Mouse (Mus musculus): Measurements from ENCODE around the gene Trmt10a. TPM values are rescaled to one million over a fixed set of nuclear protein-coding genes. Genes with fewer than 3 reads are reported as not detected.
A peak's percentile ranks its signal among the peaks of the same experiment; 100 is the strongest.

Trmt10a gene
- total and polyA plus RNA-seq, 3 experiments: 9.7 to 18.1 TPM; not detected in 1

GRCm38 (mm10) chr3:138197973-138198721 lies 54.9 kb downstream of the Trmt10a start (continued):
- TF ChIP-seq ZMIZ1 (IDR thresholded peaks at IDR 0.05; ENCODE audit: low read depth, low read length) (no peak), GABPA (IDR thresholded peaks at IDR 0.05; ENCODE audit: low read depth, low read length) (no peak), MEF2A (IDR thresholded peaks at IDR 0.05; ENCODE audit: extremely low read depth, insufficient replicate concordance, low read depth, low read length, poor library complexity, severe bottlenecking) (no peak), TBP (IDR thresholded peaks at IDR 0.05; ENCODE audit: low read depth, low read length) (no peak), NRF1 (IDR thresholded peaks at IDR 0.05; ENCODE audit: insufficient read depth, low read depth, low read length, poor library complexity, severe bottlenecking) (peak; percentile 38; the same call in 1 of the 2 replicates), RCOR1 (IDR thresholded peaks at IDR 0.05; ENCODE audit: low read depth, low read length) (no peak), KAT2A (conservative IDR thresholded peaks at IDR 0.05; ENCODE audit: low read depth, low read length) (no peak), ZKSCAN1 (IDR thresholded peaks at IDR 0.05; ENCODE audit: low read depth, low read length) (no peak), CTCF (IDR thresholded peaks at IDR 0.05 in 2 of 3, conservative IDR thresholded peaks at IDR 0.05 in 1 of 3; ENCODE audit: control insufficient read depth in 1 of 3, insufficient read depth in 1 of 3, low read depth in 2 of 3, low read length in 3 of 3, poor library complexity in 1 of 3, severe bottlenecking in 1 of 3) (peak; percentile 79 to 95 (median 88)), MAZ (IDR thresholded peaks at IDR 0.05; ENCODE audit: low read depth, low read length) (no peak), GATA1 (IDR thresholded peaks at IDR 0.05; ENCODE audit: low read depth, low read length) (no peak), MXI1 (IDR thresholded peaks at IDR 0.05; ENCODE audit: low read depth, low read length) (no peak), ELF1 (IDR thresholded peaks at IDR 0.05; ENCODE audit: low read depth, low read length) (no peak), MYB (IDR thresholded peaks at IDR 0.05; ENCODE audit: low read depth, low read length) (no peak), MAX (IDR thresholded peaks at IDR 0.05; ENCODE audit: low read length) (no peak), MAFK (IDR thresholded peaks at IDR 0.05; ENCODE audit: borderline replicate concordance, low read depth, low read length) (no peak), POLR2A (IDR thresholded peaks at IDR 0.05; ENCODE audit: control insufficient read depth in 1 of 2, insufficient read depth in 1 of 2, low read depth in 1 of 2, low read length in 2 of 2, poor library complexity in 1 of 2) (no peak), ETS1 (IDR thresholded peaks at IDR 0.05; ENCODE audit: low read depth, low read length) (no peak)

- H3K36me3 ChIP-seq (ENCODE audit: control insufficient read depth in 1 of 2, insufficient read depth in 2 of 2, low read length in 2 of 2): no peaks in the 10 kb centered on the region
Observed at GRCm38 (mm10) chr3:138198722-138199068, 55.4 kb downstream of the Trmt10a start.

More at GRCm38 (mm10) chr3:138198722-138199068, 55.4 kb downstream of the Trmt10a start:
- TF ChIP-seq HCFC1 (IDR thresholded peaks at IDR 0.05; ENCODE audit: low read depth, low read length): no peak
- no peak for TF ChIP-seq ETS1 (IDR thresholded peaks at IDR 0.05; ENCODE audit: low read depth, low read length)
- TF ChIP-seq RAD21 (IDR thresholded peaks at IDR 0.05; ENCODE audit: low read depth, low read length): no peak
- no peak for TF ChIP-seq RCOR1 (IDR thresholded peaks at IDR 0.05; ENCODE audit: low read depth, low read length)
- TF ChIP-seq MAX (IDR thresholded peaks at IDR 0.05; ENCODE audit: low read length): no peak
- no peak for TF ChIP-seq KAT2A (conservative IDR thresholded peaks at IDR 0.05; ENCODE audit: low read depth, low read length)
- TF ChIP-seq ZC3H11A (IDR thresholded peaks at IDR 0.05; ENCODE audit: low read depth, low read length): no peak
- no peak for TF ChIP-seq BHLHE40 (IDR thresholded peaks at IDR 0.05; ENCODE audit: borderline replicate concordance, low read depth, low read length)
- no peak for TF ChIP-seq MEF2A (IDR thresholded peaks at IDR 0.05; ENCODE audit: extremely low read depth, insufficient replicate concordance, low read depth, low read length, poor library complexity, severe bottlenecking)
- no peak for TF ChIP-seq TAL1 (IDR thresholded peaks at IDR 0.05; ENCODE audit: low read length)
- no peak for TF ChIP-seq EP300 (IDR thresholded peaks at IDR 0.05; ENCODE audit: low read depth in 1 of 2, low read length in 2 of 2)
- TF ChIP-seq MAZ (IDR thresholded peaks at IDR 0.05; ENCODE audit: low read depth, low read length): no peak
- TF ChIP-seq CHD2 (IDR thresholded peaks at IDR 0.05; ENCODE audit: low read length): no peak
- no peak for TF ChIP-seq POLR2AphosphoS5 (IDR thresholded peaks at IDR 0.05; ENCODE audit: borderline replicate concordance, low read depth, low read length)
- no peak for TF ChIP-seq TBP (IDR thresholded peaks at IDR 0.05; ENCODE audit: low read depth, low read length)
- no peak for TF ChIP-seq POLR2A (IDR thresholded peaks at IDR 0.05; ENCODE audit: control insufficient read depth in 1 of 2, insufficient read depth in 1 of 2, low read depth in 1 of 2, low read length in 2 of 2, poor library complexity in 1 of 2)
- Histone ChIP-seq H3K79me2 (ENCODE audit: control insufficient read depth, insufficient read depth, low read length, poor library complexity) (no peaks in the 10 kb centered on the region), H3K9me3 (replicated peaks; ENCODE audit: insufficient read depth, low read length) (no peaks in the 10 kb centered on the region), H3K4me1 (ENCODE audit: control insufficient read depth in 1 of 2, insufficient read depth in 2 of 2, low read length in 2 of 2) (no peaks in the 10 kb centered on the region), H3K27me3 (ENCODE audit: control insufficient read depth in 1 of 2, insufficient read depth in 2 of 2, low read length in 2 of 2) (peaks cover under 1 to 3% of the 10 kb centered on the region in 2 experiments; a peak in 3 of 4 replicates), H3K4me3 (ENCODE audit: control insufficient read depth in 1 of 2, insufficient read depth in 1 of 2, low read depth in 2 of 2, low read length in 2 of 2) (no peak overlapping the region), H3K9ac (ENCODE audit: control insufficient read depth, low read depth, low read length, poor library complexity, severe bottlenecking) (no peak overlapping the region), H3K27ac (ENCODE audit: control insufficient read depth, low read depth, low read length) (no peak overlapping the region)
- no peak for DNase-seq (ENCODE audit: low read depth, low spot score)

All from MEL (cell line).